Mouse (Mus musculus): ENCODE results near the gene Agap1.

Agap1 gene

DNA sequence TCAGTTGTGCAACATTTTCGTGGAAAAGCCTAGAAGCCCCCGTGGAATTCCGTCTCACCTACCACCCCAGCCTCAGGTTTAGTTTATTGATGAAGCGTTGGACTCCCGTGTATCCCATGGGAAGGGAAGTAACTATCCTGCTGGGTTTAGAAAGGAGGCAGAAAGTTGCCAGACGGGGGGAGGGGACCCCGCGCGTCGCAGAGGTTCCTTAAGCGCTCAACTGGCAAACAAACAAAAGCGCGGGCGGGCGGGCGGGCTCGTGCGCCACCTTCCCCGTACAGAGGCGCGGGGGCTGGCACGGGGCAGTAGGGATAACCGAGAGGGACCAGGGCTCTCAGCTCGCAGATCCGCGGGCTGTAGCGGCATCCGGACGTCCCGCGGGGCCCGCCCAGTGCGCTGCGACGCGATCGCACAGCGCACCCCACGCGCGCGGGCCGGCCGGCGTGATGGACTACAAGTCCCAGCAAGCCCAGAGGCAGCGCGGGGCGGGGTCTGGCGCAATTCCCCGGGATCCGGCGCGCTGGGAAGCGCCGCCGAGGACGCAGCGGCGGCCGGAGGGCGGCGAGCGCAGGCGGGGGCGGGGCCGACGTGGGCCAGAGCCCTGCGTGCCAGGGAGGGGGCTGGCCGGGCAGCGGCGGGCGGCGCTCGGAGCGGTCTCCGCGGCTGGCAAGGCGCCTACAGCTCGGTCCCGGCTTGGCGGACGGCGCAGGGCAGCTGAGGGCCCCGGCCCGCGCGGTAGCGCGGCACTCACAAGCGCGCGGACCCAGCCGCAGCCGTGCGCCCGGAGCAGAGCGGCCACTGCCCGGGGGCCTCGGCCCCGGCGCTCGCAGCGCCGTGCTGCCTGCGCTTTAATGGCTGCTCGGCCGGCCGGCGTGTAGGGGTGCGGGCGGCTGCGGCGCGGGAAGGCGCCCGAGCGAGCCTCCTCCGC is at the start of gene Agap1:
Gene Agap1 (plus strand): TSS at position 611 of the 928 bp plus-strand sequence.
- peak; percentile 55 for DNase-seq (ENCODE audit: low read depth)

DNA sequence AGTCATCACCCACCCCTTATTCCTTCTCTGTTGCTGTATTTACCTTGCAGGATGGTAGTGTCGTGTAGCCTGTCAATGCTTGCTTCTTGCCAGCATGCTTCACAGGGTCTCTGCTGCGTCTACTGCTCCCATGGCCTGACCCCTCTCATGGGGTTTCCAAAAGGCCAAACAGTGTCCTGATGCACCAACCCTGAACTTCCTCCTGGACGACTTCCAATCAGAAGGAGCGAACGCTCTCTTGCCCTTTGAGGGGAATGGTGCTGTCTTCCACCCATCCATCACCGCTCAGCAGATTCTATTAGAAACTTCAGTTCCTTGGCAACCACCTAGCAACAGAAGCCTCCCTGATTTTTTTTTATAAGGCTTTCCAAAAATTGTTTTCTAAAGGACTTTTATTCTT is 48.6 kb upstream of the Agap1 start:
- no peak for DNase-seq (ENCODE audit: low read depth)

DNA sequence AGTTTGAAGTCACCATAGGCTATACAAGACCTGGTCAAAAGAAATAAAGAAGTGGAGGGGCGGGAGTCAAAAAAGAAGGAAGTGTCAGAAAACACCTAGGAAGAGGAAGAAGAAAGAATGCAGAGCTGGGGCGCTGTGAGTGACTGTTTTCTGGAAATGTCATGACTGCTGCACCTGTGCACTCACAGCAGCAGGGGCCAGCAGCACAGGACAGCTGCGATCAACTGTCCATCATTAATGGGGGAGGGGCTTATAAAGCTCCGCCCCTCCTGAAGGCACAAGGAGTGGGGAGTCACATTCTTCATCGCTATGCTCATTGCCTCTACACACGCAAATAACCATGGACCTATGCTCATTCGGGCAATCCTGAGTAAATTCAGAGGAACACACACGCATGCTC is 46.6 kb upstream of the Agap1 start:
- DNase-seq (ENCODE audit: low read depth), result no peak

DNA sequence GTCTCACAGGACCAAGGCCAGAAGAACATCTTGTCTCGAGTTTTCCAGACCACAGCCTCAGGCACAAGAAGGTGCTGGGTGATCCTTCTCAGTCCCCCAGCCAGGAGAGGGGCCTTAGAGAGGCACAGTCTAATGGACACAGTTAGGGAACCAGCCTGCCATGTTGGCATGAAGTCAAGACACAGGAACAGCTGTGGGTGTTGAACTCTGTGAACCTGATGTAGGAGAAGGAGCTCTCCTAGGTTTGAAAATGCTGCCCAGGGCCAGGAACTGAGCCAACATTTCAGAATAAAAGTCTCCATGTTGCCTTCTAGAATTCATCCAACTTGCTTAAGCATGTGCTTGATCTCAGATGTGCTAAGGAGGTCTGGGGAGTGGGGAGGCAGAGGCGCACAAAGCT is 41.5 kb upstream of the Agap1 start:
- no peak for DNase-seq (ENCODE audit: low read depth)

DNA sequence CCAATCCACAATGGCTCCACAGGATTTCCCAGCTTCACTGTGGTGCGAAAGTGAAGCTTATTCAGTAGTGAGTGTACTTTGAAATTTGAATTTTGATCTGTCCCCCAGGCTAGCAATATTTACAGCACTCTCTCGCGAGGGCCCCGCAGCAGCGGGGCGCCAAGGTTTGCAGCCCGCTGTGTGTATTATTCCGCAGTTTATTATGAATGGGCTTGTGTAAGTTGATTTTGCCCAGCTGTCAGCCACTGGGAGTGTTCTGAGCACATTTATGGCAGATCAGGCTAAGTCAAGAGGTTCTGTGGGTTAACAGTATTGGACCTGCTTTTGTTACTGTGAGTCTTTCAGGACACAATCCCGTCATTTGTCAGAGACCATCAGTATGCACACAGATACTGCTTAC is 40.0 kb upstream of the Agap1 start:
- DNase-seq (ENCODE audit: low read depth), result no peak

DNA sequence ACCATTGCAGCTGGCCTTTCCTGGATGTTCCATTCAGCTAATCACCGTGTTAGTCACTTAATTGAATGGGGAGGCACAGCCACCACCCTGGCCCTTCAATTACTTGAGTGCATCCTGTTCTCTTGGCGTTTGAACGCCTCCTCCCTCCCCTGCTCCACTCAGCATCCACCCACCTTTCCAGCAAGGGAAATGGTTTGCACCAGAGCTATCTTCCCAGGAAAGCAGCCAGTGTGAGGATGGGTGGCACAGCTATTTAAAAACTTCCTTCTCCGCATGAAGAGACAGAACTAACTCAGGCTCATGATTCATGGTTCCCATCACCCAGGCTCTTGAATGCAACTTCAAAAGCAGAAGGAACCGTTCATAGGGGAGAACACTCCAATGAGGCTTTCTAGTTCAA is 37.7 kb upstream of the Agap1 start:
- no peak for DNase-seq (ENCODE audit: low read depth)

DNA sequence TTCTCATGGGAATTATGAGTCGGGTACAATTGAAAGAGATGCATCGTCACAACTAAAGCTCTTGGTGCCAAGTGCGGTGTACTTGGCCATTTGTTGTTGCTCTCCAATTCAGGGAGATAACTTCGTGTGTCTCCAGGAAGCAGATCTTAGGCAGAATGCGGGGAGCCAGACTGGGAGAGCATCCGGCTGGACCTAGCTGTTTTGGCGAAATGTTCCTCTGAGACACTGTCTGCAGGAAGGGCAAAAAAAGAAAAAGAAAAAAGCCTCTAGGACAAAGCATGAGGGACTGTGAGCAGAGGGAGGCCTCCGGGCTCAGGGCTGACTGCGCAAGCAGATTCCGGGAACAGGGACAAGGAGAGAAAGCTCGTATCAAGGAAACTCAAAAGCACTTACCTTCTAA is 34.0 kb upstream of the Agap1 start:
- DNase-seq (ENCODE audit: low read depth), result no peak

DNA sequence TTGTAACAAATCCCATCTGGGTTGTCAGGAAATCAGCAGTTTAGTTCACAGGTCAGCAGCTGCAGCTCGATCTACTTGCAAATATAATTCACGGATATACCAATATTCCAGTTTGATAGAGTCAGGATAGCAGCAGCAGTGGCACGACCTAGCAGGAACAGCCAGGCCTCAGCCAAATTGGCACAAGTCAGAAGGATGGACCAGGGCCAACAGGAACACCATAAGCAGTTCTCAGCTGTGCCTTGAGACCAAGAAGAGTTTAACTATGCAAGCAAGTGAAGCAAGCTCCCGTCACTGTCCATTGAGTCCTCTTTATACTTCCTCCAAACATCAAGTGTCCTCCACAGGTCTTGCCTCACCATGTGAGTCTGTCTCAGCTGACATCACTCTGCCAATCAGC is 33.2 kb upstream of the Agap1 start:
- DNase-seq (ENCODE audit: low read depth), result no peak

DNA sequence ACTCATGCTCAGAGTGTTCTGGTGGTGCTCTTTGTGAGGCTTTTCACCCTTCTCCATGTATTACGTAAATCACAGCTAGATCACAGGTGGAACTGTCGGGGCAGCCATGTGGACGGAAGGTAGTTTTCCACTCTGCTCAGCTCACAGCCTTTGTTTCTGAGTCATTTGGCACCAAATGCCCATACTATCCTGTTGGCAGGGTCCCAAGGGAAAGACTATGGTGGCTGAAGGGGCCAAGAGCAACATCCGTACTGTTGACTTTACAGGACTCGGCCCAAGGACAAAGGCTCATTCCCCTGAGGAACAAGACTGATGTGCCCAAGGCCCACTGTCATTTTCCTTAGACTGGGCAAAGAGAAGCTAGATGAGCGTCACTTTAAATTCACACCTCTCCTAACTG is 30.0 kb upstream of the Agap1 start:
- no peak for DNase-seq (ENCODE audit: low read depth)

DNA sequence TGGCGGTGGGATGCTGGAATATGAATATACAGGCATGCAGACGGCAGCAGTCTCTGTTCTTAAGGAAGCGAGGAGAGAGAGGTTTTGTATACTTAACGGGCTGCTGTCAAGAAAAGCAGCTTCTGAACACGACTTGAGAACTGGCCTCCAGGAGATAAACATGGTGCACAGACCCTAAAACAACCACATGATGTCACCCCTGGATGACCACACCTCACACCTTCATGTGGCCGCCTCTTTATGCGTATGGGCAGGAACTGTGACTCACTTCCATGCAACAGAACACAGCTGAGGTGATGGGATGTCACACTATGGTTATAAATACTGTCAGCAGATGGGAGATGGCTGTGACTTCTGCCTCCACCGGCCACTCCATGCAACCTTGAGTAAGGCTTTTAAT is 28.5 kb upstream of the Agap1 start:
- DNase-seq (ENCODE audit: low read depth), result no peak

DNA sequence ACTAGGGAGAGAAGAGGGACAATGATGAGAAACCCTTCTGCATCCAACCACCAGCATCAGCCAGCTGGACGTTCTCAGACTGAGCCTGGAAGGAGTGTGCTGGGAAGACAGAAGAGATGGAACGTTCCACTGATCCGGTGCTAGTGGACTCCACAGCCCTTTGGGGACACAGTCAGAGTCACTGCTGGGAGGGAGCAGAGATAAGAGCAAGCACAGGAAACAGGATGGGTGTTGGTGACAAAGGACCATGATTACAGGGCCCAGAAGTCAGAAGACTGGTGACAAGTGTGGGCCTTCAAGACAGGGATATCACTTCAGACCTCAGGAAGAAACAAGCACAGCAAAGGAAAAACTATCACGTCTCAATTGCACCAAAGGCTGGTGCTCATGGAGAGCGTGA is 25.9 kb upstream of the Agap1 start:
- DNase-seq (ENCODE audit: low read depth), result no peak

DNA sequence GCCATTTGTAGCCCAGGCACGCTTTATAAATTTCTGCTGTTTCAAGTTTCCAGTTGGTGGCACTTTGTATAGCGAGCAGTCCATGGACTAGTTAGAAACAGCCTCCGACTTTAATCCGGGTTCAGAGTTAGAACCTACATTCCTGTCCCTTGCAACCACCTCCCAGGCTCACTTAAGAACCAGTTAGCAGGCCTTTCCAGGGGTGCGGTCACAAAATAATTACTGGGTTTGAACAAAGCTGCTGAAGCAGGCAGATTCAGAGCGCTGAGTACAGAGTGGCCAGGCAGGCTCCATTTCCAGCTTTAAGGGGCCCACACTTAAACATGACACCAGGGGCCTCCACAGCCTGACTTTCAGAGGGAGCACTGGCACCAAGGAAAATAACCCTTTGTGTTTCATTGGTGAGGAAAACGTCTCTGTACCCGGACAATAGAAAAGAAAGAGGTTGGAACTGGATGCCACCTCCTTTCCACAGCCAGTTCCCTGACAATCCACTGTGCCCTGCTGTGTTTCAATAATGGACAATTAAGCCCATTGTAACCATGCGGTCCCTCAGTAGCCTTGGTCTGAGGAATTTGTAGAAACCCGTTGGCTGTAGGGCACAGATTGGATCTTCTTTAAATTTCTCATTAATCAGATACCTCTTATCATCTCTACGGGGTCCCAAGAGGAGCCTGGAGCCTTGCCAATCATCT is 24.5 kb upstream of the Agap1 start:
- DNase-seq (ENCODE audit: low read depth), result no peak

DNA sequence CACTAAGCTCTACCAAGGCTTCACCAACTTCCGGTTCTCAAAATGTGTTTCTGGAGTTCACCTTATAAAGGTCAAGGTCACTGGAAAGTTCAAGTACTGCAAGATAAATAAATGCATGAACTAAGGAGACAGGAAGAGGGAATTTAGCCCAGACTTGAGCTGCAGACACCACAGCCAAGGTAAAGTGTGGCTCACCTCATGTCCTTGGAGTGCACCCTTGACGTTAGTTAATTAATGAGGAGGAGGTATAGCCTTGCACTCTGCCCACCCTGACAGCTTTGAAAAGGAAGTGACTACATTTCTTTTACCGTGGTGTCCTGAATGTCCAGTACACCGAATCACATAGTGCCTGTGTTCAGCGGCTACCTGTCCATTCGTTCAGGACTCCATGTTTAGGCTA is 15.3 kb upstream of the Agap1 start:
- DNase-seq (ENCODE audit: low read depth), result no peak

DNA sequence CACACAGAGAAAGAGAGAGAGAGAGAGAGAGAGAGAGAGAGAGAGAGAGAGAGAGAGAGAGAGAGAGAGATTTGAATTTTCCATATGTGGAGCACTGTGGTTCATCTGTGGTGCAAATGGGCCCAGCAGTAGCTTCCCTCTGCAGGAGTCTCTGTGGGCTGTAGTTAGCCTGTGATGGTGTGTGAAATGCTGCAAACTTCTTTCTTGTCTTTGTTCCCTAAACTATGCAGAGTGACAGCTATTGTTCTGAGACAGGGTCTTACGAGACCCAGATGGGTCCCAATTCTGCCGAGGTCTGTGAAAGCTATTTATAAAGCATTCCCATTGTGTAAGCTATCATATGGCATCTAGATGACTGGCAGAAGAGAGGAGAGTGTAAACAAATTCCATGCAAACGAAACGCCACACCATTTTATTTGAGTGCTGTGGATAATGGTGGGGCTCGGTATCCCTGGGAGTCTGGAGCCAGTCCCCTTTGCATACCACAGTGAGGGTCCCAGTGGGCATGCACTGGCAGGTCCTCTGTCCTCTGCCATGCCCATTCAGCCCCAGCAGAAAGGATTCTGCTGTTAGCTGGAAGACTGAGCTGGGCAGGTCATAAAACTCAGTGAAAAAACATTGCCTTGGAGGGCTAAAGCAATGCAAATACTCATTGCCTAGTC is 13.2 kb upstream of the Agap1 start:
- no peak for DNase-seq (ENCODE audit: low read depth)

DNA sequence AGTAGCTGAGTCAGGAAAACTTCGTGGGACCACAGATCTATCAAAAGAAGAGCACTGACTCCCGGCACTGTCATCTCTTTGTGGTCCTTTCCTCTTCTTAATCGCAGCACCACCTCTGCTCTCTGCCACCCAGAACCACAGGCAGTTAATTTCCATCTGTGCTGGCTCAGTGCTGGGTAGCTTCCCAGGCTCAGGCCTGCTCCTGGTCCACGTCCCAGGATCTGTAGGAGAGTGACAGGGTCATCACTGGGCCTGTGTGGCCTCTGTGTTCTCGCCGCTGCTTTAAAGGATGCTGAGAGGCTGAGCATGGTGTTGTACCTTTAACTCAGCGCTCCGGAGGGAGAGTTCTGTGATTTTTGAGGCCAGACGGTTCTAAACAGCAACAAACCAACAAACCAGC is 11.1 kb upstream of the Agap1 start:
- no peak for DNase-seq (ENCODE audit: low read depth)

DNA sequence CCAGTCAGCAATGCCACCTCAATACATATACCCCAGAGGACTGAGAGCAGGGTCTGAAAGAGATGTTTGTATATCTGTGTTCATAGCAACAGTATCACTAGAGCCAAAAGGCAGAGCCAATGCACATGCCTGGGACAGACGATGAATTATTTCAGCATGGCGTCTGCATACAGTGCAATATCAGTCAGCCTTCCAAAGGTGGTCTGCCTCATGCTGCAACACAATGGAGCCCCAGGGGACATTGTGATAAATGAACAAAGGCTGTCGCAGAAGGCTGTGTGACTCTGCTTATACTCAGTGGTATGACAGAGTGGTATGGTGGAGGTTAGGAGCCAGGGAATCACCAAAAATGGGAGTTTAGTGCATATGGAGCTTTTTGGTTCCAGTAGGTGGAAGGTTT is 10.6 kb upstream of the Agap1 start:
- DNase-seq (ENCODE audit: low read depth), result no peak

DNA sequence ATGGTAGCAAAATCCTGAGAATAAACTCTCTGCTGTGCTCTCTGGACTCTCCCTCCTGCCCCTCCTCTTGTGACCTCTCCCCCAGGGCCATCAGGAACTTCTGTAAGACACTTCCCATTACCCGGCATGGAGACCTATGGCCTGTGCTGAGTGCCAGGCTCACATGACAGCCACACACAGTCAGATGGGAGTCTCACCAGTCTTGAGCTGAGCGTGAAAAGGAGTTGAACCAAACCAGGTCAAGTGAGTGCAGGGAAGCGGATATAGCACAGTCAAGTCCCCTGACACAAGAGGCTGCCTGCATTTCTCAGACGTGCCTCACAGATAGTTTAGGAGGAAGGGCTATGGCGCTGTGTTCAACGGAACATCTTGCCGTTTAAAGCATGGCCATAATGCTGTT is 4.5 kb upstream of the Agap1 start:
- no peak for DNase-seq (ENCODE audit: low read depth)

DNA sequence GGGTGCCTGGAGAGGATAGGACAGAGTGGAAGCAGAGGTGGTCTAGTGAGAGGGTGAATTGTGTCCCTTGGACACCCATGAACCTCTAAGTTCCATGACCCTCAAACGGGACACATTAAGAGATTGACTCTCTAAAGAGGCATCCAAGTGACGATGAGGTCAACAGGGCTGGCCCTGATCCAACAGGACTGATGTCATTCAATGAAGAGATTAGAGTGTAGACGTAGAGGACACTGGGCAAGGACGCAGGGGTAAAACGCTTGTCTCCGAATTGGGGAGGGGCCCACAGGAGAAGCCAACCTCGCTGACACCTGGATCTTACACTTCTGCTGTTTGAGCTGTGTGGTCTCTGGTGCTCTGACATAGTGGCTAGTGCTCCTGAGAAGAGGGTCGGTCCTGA is 2.5 kb upstream of the Agap1 start:
- DNase-seq (ENCODE audit: low read depth), result no peak

DNA sequence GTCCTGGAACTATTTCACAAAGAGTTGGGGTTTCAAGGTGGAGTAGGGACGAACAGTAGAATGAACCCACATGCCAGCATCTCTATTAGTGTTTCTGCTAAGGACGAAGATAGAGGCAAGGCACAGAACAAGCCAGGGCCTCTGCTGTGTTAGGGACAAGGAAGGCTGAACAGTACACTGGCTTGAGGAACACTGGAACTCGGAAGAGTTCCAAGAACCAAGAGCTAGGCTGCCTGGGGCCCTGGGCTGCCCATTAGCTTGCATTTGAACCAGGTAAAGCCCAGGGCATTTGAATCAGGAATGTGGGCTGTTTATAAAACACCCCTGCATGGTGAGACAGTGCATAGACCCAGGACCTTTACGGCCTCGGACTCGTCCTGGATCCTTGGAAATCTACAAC is 940 bp upstream of the Agap1 start:
- no peak for DNase-seq (ENCODE audit: low read depth)

DNA sequence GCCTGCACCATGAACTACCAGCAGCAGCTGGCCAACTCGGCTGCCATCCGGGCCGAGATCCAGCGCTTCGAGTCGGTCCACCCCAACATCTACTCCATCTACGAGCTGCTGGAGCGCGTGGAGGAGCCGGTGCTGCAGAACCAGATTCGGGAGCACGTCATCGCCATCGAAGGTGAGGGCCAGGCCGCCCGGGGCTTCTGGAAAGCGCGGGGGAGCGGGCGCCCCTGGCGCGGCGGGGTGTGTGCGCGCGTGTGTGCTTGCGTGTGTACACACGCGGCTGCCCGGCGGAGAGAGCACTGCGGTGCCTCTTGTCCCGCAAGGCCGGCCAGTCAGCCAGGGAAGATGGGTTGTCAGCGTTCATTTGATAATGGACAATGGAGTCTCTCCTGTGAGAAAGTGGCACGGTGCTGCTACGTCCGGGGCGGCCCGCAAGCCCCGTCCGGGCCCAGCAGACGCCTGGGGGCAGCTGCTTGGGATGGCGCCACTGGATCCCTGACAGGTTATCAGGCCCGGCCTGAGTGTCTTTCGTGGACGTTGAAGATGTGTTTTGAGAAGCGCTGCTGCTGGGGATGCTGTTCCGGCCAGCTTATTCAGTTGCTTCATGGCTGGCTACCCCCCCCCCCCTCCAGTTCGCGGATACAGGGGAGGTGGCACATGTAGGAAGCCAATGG is 950 bp downstream of the Agap1 start:
- DNase-seq (ENCODE audit: low read depth), result no peak

DNA sequence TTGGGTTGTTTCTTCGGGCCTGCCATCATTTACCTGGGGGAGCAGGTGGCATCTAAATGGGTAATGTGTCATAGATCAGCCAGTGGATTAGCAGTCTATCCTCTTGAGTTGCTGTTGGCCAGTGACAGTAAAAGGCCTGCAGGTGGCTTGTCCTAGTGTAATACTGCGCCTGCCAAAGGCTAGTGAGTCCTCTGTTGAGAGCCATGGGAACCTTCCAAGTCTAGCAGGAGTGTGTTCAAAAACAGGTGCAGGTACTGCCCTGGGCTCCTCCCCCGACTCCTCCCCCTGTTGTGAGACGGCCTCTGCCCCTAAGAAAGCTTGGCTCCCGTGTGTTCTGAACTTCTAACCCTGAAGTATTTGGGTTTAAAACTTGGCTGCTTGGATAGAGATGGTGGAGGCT is 1.9 kb downstream of the Agap1 start:
- DNase-seq (ENCODE audit: low read depth), result no peak

All from fibroblast of lung, adult 2 months (primary cell).